ENCODE assay signal across 8 mouse cellular contexts in genomic region chr5:117413507-117414501, GRCm38 (mm10). TPM values are rescaled to one million over a fixed set of nuclear protein-coding genes. Genes with fewer than 3 reads are reported as not detected.
DNase-seq lines count a peak whose midpoint lies in the region; ATAC-seq and TF ChIP-seq lines count a peak whose summit lies in the region.

Gene Ksr2 (plus strand): TSS chr5:117414000.

- peak within 1 kb of the TSS; percentile 81 for H3K4me3 ChIP-seq in forebrain, embryonic 10.5 days
- H3K4me3 ChIP-seq in hindbrain, postnatal 0 days (ENCODE audit: low read length): peak within 1 kb of the TSS; percentile 71
- H3K4me3 ChIP-seq in left cerebral cortex, adult 2 months: peak within 1 kb of the TSS; percentile 63

- H3K4me2 ChIP-seq in hindbrain, postnatal 0 days (ENCODE audit: low read depth, low read length): peak within 1 kb of the TSS; percentile 77

- peak; percentile 27; the same call in 1 of the 2 replicates for TF ChIP-seq CTCF in hindbrain, postnatal 0 days (IDR thresholded peaks at IDR 0.05; ENCODE audit: low read depth)
- no peak; the same call in 1 of the 2 replicates for TF ChIP-seq CTCF in left cerebral cortex, adult 2 months (IDR thresholded peaks at IDR 0.05)

- peaks cover 24% of the 10 kb centered on the region for H3K4me1 ChIP-seq in forebrain, embryonic 10.5 days
- 0 out of 2 replicates have a peak, but pooled peaks cover 4% of the 10 kb centered on the region for H3K4me1 ChIP-seq in hindbrain, postnatal 0 days (ENCODE audit: insufficient read depth, low read length)

- H3K9me3 ChIP-seq in forebrain, embryonic 10.5 days: no peaks in the 10 kb centered on the region
- H3K9me3 ChIP-seq in hindbrain, postnatal 0 days (ENCODE audit: low read length): no peaks in the 10 kb centered on the region

- under 1% methylated on average over 83 of the region's 89 CpGs for WGBS in forebrain, embryonic 10.5 days
- WGBS in hindbrain, postnatal 0 days: under 1% methylated on average over 82 of the region's 89 CpGs

- intact Hi-C loops in left cerebral cortex, adult 2 months (cut with DNase I): loop anchor here (1.0 kb wide), 2 partner anchors 57 to 79 kb away; partner anchors contain the start of gene Wsb2

- peak; percentile 91 for ATAC-seq in hindbrain, postnatal 0 days
- ATAC-seq in erythroid progenitor cell, adult 5-6 weeks (replicated peaks; ENCODE audit: low FRiP score, poor library complexity, severe bottlenecking): no peak

- H3K9ac ChIP-seq in hindbrain, postnatal 0 days (replicated peaks; ENCODE audit: low read length): peak within 1 kb of the TSS; percentile 88

- peak within 1 kb of the TSS; percentile 91 for H3K27ac ChIP-seq in forebrain, embryonic 10.5 days
- peak within 1 kb of the TSS; percentile 98 for H3K27ac ChIP-seq in hindbrain, postnatal 0 days
- H3K27ac ChIP-seq in left cerebral cortex, adult 2 months: peak within 1 kb of the TSS; percentile 95

- peaks cover 85% of the 10 kb centered on the region for H3K27me3 ChIP-seq in forebrain, embryonic 10.5 days (ENCODE audit: poor library complexity, severe bottlenecking)
- H3K27me3 ChIP-seq in hindbrain, postnatal 0 days (ENCODE audit: insufficient read depth, low read length): no peaks in the 10 kb centered on the region

- DNase-seq in MN1 (ENCODE audit: low spot score): peak; percentile 88
- peak; percentile 92 for DNase-seq in brain, adult 2 months (ENCODE audit: low read depth, low spot score)
- DNase-seq in forebrain, embryonic 10.5 days (ENCODE audit: extremely low spot score, low spot score): peak; percentile 78
- DNase-seq in hindbrain, postnatal 0 days (ENCODE audit: low spot score): peak; percentile 86
- DNase-seq in left cerebral cortex, adult 2 months (ENCODE audit: extremely low spot score in 1 of 2, low spot score in 2 of 2): peak; percentile 72 to 83
- peak; percentile 12 for DNase-seq in lung, postnatal 25 days (ENCODE audit: low spot score)
- peak; percentile 86 for DNase-seq in right cerebral cortex, postnatal 25 days

- no peaks in the 10 kb centered on the region for H3K36me3 ChIP-seq in forebrain, embryonic 10.5 days (replicated peaks)
- H3K36me3 ChIP-seq in hindbrain, postnatal 0 days (ENCODE audit: insufficient read depth, low read length): no peaks in the 10 kb centered on the region

RNA-seq across cellular contexts. Expression of gene Ksr2, which starts in this region (rescaled TPM):
- 0.26 and 0.40 TPM in 2 replicates for polyA plus RNA-seq in forebrain, embryonic 10.5 days (2016; fragmentation: Nextera tagmentation; extraction: Ambion mirVana)
- 10.7 and 12.6 TPM in 2 replicates for total RNA-seq in hindbrain, postnatal 0 days (2014; rRNA removed)
- polyA plus RNA-seq in hindbrain, postnatal 0 days (2015; fragmentation: Nextera tagmentation; extraction: Ambion mirVana): 6.1 and 6.3 TPM in 2 replicates
- 10 to 100 TPM; 40.8 to 47.2 TPM for total RNA-seq in left cerebral cortex, adult 2 months (2021)
- total RNA-seq in erythroid progenitor cell, adult 5-6 weeks (2015; ENCODE audit: low replicate concordance): under 0.01 and 0.36 TPM in 2 replicates
- not detected in 2 replicates for total RNA-seq in erythroid progenitor cell, adult 5-6 weeks (2017; ENCODE audit: low replicate concordance)

Comparison
In these comparisons a context has a peak if more than half of its experiments do, and no peak if none do; other contexts are left out.
1. Peak in DNase-seq, H3K4me3 ChIP-seq and H3K27ac ChIP-seq in forebrain, embryonic 10.5 days; RNA of the gene not detected or under 1 TPM.
2. DNase-seq: peak in every context shown above with its lines; median percentile 92 in brain, adult 2 months; 88 in MN1; 86 in hindbrain, postnatal 0 days; 86 in right cerebral cortex, postnatal 25 days; 78 in forebrain, embryonic 10.5 days; 78 in left cerebral cortex, adult 2 months; 12 in lung, postnatal 25 days.